ENCODE assay signal across 21 mouse cellular contexts in genomic region chr9:84475906-84476305, GRCm38 (mm10).
DNase-seq lines count a peak whose midpoint lies in the region; ATAC-seq and TF ChIP-seq lines count a peak whose summit lies in the region.
"Had no signal": no experiment of that assay in that cellular context is flagged by ENCODE, and none has a peak within 500 bp of the region (broad histone marks: within the 10 kb centered on the region; RNA-seq: fewer than 3 reads in every experiment).

No protein-coding gene starts in this region.

- H3K4me2 ChIP-seq in embryonic facial prominence, embryonic 11.5 days (ENCODE audit: low read depth, low read length) = no peak overlapping the region
- no peak overlapping the region for H3K4me2 ChIP-seq in lung, postnatal 0 days (replicated peaks; ENCODE audit: low read depth, low read length)
- H3K4me2 ChIP-seq in heart, embryonic 11.5 days = no peak overlapping the region
- H3K4me2 ChIP-seq: embryonic facial prominence, embryonic 12.5 days; forebrain, embryonic 12.5 days; heart, embryonic 12.5 days; hindbrain, embryonic 15.5 days had no signal

- TF ChIP-seq CTCF in lung, postnatal 0 days (IDR thresholded peaks at IDR 0.05) = no peak

- ATAC-seq in embryonic facial prominence, embryonic 11.5 days (replicated peaks; ENCODE audit: insufficient number of reproducible peaks, low FRiP score, low TSS enrichment, low read depth) = no peak
- no peak for ATAC-seq in lung, postnatal 0 days
- no peak for ATAC-seq in heart, embryonic 11.5 days (replicated peaks; ENCODE audit: insufficient number of reproducible peaks, low FRiP score, low TSS enrichment)
- ATAC-seq: forebrain, embryonic 16.5 days; intestine, embryonic 16.5 days; Patski had no signal

- H3K4me3 ChIP-seq in embryonic facial prominence, embryonic 11.5 days (ENCODE audit: low read depth, low read length) = no peak overlapping the region
- H3K4me3 ChIP-seq in embryonic facial prominence, embryonic 10.5 days = no peak overlapping the region
- no peak overlapping the region for H3K4me3 ChIP-seq in lung, postnatal 0 days (ENCODE audit: low read depth, low read length)
- no peak overlapping the region for H3K4me3 ChIP-seq in heart, embryonic 11.5 days (ENCODE audit: low read depth, low read length)
- H3K4me3 ChIP-seq: embryonic facial prominence, embryonic 12.5 days; forebrain, embryonic 12.5 days; heart, adult 2 months; heart, embryonic 12.5 days; hindbrain, embryonic 15.5 days had no signal

- no peaks in the 10 kb centered on the region for H3K4me1 ChIP-seq in embryonic facial prominence, embryonic 11.5 days (ENCODE audit: control insufficient read depth, insufficient read depth, low read length)
- no peaks in the 10 kb centered on the region for H3K4me1 ChIP-seq in embryonic facial prominence, embryonic 10.5 days
- H3K4me1 ChIP-seq in lung, postnatal 0 days (ENCODE audit: insufficient read depth, low read depth, low read length) = no peaks in the 10 kb centered on the region
- H3K4me1 ChIP-seq in heart, embryonic 11.5 days (ENCODE audit: control insufficient read depth, insufficient read depth, low read length) = no peaks in the 10 kb centered on the region
- H3K4me1 ChIP-seq: embryonic facial prominence, embryonic 12.5 days; forebrain, embryonic 12.5 days; heart, embryonic 12.5 days; hindbrain, embryonic 15.5 days had no signal

- H3K36me3 ChIP-seq in embryonic facial prominence, embryonic 11.5 days (replicated peaks; ENCODE audit: control insufficient read depth, insufficient read depth, low read depth, low read length) = no peaks in the 10 kb centered on the region
- H3K36me3 ChIP-seq in embryonic facial prominence, embryonic 10.5 days (replicated peaks) = no peaks in the 10 kb centered on the region
- no peaks in the 10 kb centered on the region for H3K36me3 ChIP-seq in lung, postnatal 0 days (ENCODE audit: insufficient read depth, low read length)
- no peaks in the 10 kb centered on the region for H3K36me3 ChIP-seq in heart, embryonic 11.5 days (ENCODE audit: control insufficient read depth, insufficient read depth, low read length)
- H3K36me3 ChIP-seq: embryonic facial prominence, embryonic 12.5 days; forebrain, embryonic 12.5 days; heart, embryonic 12.5 days; hindbrain, embryonic 15.5 days had no signal

- peak; percentile 39 for DNase-seq in embryonic facial prominence, embryonic 11.5 days (ENCODE audit: low spot score)
- no peak for DNase-seq in embryonic facial prominence, embryonic 10.5 days (ENCODE audit: low spot score)
- DNase-seq in lung, postnatal 0 days (ENCODE audit: low spot score) = peak; percentile 12
- no peak for DNase-seq in lung, adult 18-20 months
- DNase-seq in NIH3T3 (ENCODE audit: low read depth) = peak; percentile 11
- peak; percentile 5 for DNase-seq in forelimb bud, embryonic 11.5 days (ENCODE audit: low read depth, low spot score)
- DNase-seq in testis, postnatal 10 days (ENCODE audit: low spot score) = no peak
- DNase-seq: adrenal gland, adult 8-10 months; adrenal gland, postnatal 36 days; cerebellum, adult 2 months; cerebellum, postnatal 10 days; gastrocnemius, postnatal 14 days; heart, adult 2 months had no signal

- 67% methylated on average over 1 of the region's 1 CpGs for WGBS in embryonic facial prominence, embryonic 11.5 days
- WGBS in embryonic facial prominence, embryonic 10.5 days = 50% methylated on average over 1 of the region's 1 CpGs
- WGBS in lung, postnatal 0 days = 42% methylated on average over 1 of the region's 1 CpGs
- 44% methylated on average over 1 of the region's 1 CpGs for WGBS in heart, embryonic 11.5 days (ENCODE audit: insufficient replicate concordance)

- H3K9ac ChIP-seq in embryonic facial prominence, embryonic 11.5 days (replicated peaks; ENCODE audit: low read length) = no peak overlapping the region
- H3K9ac ChIP-seq in lung, postnatal 0 days (replicated peaks; ENCODE audit: low read depth) = no peak overlapping the region
- H3K9ac ChIP-seq in heart, embryonic 11.5 days (ENCODE audit: low read depth, low read length) = no peak overlapping the region
- H3K9ac ChIP-seq: embryonic facial prominence, embryonic 12.5 days; forebrain, embryonic 12.5 days; heart, embryonic 12.5 days; hindbrain, embryonic 15.5 days had no signal

- H3K27me3 ChIP-seq in embryonic facial prominence, embryonic 11.5 days (ENCODE audit: control insufficient read depth, insufficient read depth, low read length) = no peaks in the 10 kb centered on the region
- H3K27me3 ChIP-seq in embryonic facial prominence, embryonic 10.5 days (replicated peaks; ENCODE audit: low read depth, poor library complexity, severe bottlenecking) = no peaks in the 10 kb centered on the region
- H3K27me3 ChIP-seq in lung, postnatal 0 days (replicated peaks; ENCODE audit: insufficient read depth, low read length) = no peaks in the 10 kb centered on the region
- H3K27me3 ChIP-seq in heart, embryonic 11.5 days (ENCODE audit: control insufficient read depth, insufficient read depth, low read length) = no peaks in the 10 kb centered on the region
- H3K27me3 ChIP-seq: embryonic facial prominence, embryonic 12.5 days; forebrain, embryonic 12.5 days; heart, embryonic 12.5 days; hindbrain, embryonic 15.5 days; Patski had no signal

- TF ChIP-seq EP300 in lung, postnatal 0 days (IDR thresholded peaks at IDR 0.05) = no peak

- H3K9me3 ChIP-seq in embryonic facial prominence, embryonic 11.5 days (replicated peaks; ENCODE audit: control insufficient read depth, low read length) = no peaks in the 10 kb centered on the region
- no peaks in the 10 kb centered on the region for H3K9me3 ChIP-seq in embryonic facial prominence, embryonic 10.5 days
- no peaks in the 10 kb centered on the region for H3K9me3 ChIP-seq in lung, postnatal 0 days (ENCODE audit: low read length)
- H3K9me3 ChIP-seq in heart, embryonic 11.5 days (replicated peaks; ENCODE audit: control insufficient read depth, low read length) = no peaks in the 10 kb centered on the region
- H3K9me3 ChIP-seq: embryonic facial prominence, embryonic 12.5 days; forebrain, embryonic 12.5 days; heart, embryonic 12.5 days; hindbrain, embryonic 15.5 days had no signal

- H3K27ac ChIP-seq in embryonic facial prominence, embryonic 11.5 days (replicated peaks; ENCODE audit: low read depth, low read length) = no peak overlapping the region
- H3K27ac ChIP-seq in embryonic facial prominence, embryonic 10.5 days (replicated peaks) = no peak overlapping the region
- H3K27ac ChIP-seq in lung, postnatal 0 days (ENCODE audit: low read length) = no peak overlapping the region
- H3K27ac ChIP-seq in heart, embryonic 11.5 days (ENCODE audit: low read depth, low read length) = no peak overlapping the region
- H3K27ac ChIP-seq: embryonic facial prominence, embryonic 12.5 days; forebrain, embryonic 12.5 days; heart, adult 2 months; hindbrain, embryonic 15.5 days had no signal

Comparison
In these comparisons a context has a peak if more than half of its experiments do, and no peak if none do; other contexts are left out.
1. DNase-seq: peak in embryonic facial prominence, embryonic 11.5 days (single experiment), lung, postnatal 0 days (single experiment), NIH3T3 (single experiment) and forelimb bud, embryonic 11.5 days (single experiment); none in embryonic facial prominence, embryonic 10.5 days (single experiment), lung, adult 18-20 months (0 of 2) and testis, postnatal 10 days (single experiment).